Mouse (Mus musculus) testis, adult 2 months (tissue): ENCODE measurements around the gene Gm6583. TPM values are rescaled to one million over a fixed set of nuclear protein-coding genes. Genes with fewer than 3 reads are reported as not detected.

Experiments used
- H3K27ac ChIP-seq: fragments of 200-500 bp; 2 replicates; pipeline ENCODE4 v1.5.1; 2012; ENCODE audit warnings: low read depth, low read length; ENCODE audit not compliant: control insufficient read depth, insufficient read depth
- H3K27me3 ChIP-seq: fragments of 200-500 bp; 2 replicates; pipeline ENCODE4 v1.6.1; 2012; ENCODE audit warnings: mild to moderate bottlenecking, low read length, moderate library complexity; ENCODE audit not compliant: control insufficient read depth, insufficient read depth
- H3K36me3 ChIP-seq: fragments of 200-500 bp; 2 replicates; pipeline ENCODE4 v1.6.1; 2012; ENCODE audit warnings: mild to moderate bottlenecking, low read length; ENCODE audit not compliant: control insufficient read depth, insufficient read depth
- H3K4me1 ChIP-seq: fragments of 200-500 bp; 2 replicates; pipeline ENCODE4 v1.6.1; 2012; ENCODE audit warnings: low read length; ENCODE audit not compliant: control insufficient read depth, insufficient read depth
- H3K4me3 ChIP-seq: fragments of 200-500 bp; 2 replicates; pipeline ENCODE4 v1.5.1; 2012; ENCODE audit warnings: low read depth, mild to moderate bottlenecking, low read length, moderate library complexity, mixed read lengths; ENCODE audit not compliant: control insufficient read depth
- CTCF ChIP-seq: fragments of 200-500 bp; IDR thresholded peaks from 2 replicates; pipeline ENCODE4 v1.5.1; 2012; ENCODE audit warnings: low read depth, mild to moderate bottlenecking, inconsistent platforms, low read length, moderate library complexity; ENCODE audit not compliant: control insufficient read depth, insufficient read depth, insufficient replicate concordance
- POLR2A ChIP-seq: fragments of 200-500 bp; IDR thresholded peaks from 2 replicates; pipeline ENCODE4 v1.6.1; 2012; ENCODE audit warnings: low read depth, mild to moderate bottlenecking, inconsistent platforms, low read length, moderate library complexity; ENCODE audit not compliant: control insufficient read depth
- polyA plus RNA-seq: library from polyadenylated mRNA; depleted of rRNA; stranded (reverse); fragments of >200 nt; gene quantifications from 2 replicates; pipeline ENCODE4 v1.2.3, GENCODE M21; 2012

The Gm6583 gene
- polyA plus RNA-seq, 1 experiment, result 3.3 TPM

DNA sequence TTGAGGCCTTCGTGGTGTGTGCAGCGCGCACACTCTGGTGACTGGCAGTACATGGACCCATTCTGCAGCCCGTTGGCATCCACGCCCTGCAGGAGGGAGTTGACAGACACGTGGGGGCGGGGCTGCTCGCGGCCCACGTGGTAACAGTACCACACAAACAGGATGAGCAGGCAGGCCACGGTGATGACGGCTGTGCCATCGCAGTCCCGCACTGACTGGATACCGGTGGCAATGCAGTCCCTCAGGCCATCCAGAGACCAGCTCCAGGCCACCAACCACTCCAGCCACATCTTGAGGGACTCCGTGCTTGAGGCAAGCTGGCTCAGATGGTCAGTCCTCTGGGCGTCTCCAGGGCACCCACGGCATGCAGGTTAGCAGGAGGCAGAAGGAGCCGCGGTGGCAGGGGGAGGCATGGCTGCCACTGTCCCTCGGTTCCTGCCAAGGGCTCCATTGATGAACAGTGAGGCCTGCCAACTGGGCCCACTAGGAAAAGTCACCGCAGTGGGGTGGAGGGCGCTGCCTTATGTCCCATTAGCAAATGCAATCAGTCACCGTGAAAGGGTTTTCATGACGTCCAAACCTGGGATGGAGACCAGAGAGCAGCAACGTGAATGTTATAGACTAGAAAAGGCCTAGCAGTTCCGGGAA, 36.0 kb upstream of the Gm6583 start:
- Histone ChIP-seq H3K4me1 (peaks cover 13% of the 10 kb centered on the region), H3K4me3 (no peak overlapping the region), H3K27me3 (no peaks in the 10 kb centered on the region), H3K36me3 (no peaks in the 10 kb centered on the region), H3K27ac (no peak overlapping the region)
- no peak for TF ChIP-seq POLR2A
- no peak for TF ChIP-seq CTCF

DNA sequence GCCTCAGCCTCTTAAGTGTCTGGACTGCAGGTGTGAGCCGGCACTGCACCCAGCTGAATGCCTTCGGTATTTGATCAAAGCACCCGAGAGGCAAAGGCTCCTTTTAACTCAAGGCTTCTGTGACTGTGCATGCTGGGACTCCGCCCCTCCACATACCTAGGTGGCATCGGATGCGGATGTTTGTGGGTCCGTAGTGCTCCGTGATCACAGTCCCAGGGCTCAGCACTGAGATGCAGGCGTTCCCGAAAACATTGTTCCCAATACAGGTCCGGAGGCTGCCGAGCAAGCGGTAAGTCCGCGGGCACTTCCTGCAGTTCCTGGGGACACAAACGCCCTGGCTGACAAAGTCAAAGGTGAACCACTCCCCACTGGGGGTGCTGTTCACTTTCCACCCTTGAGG, 35.2 kb upstream of the Gm6583 start:
- Histone ChIP-seq H3K4me3 (no peak overlapping the region), H3K27ac (no peak overlapping the region), H3K36me3 (no peaks in the 10 kb centered on the region), H3K4me1 (peaks cover 12% of the 10 kb centered on the region), H3K27me3 (no peaks in the 10 kb centered on the region)
- TF ChIP-seq POLR2A (no peak), CTCF (no peak)

- TF ChIP-seq POLR2A, result no peak
- no peak for TF ChIP-seq CTCF
- Histone ChIP-seq H3K4me1 (peaks cover 3% of the 10 kb centered on the region), H3K27me3 (no peaks in the 10 kb centered on the region), H3K4me3 (no peak overlapping the region), H3K27ac (no peak overlapping the region), H3K36me3 (no peaks in the 10 kb centered on the region)
These were observed 33.5 kb upstream of the Gm6583 start for GRCm38 (mm10) chr5:112389352-112389751.

DNA sequence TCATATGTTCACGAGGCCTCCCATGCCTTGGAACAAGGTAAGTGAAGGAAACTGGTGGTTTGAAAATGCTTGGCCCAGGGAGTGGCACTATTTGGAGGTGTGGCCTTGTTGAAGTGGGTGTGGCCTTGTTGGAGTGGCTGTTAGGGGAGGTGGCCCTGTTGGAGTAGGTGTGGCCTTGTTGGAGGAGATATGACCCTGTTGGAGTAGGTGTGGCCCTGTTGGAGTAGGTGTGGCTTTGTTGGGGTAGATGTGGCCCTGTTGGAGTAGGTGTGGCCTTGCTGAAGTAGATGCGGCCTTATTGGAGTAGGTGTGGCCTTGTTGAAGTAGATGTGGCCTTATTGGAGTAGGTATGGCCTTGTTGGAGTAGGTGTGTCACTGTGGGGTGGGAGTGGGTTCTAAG, 30.1 kb upstream of the Gm6583 start:
- Histone ChIP-seq H3K4me1 (peaks cover 10% of the 10 kb centered on the region), H3K4me3 (no peak overlapping the region), H3K27me3 (no peaks in the 10 kb centered on the region), H3K27ac (no peak overlapping the region), H3K36me3 (no peaks in the 10 kb centered on the region)
- TF ChIP-seq POLR2A, result no peak
- TF ChIP-seq CTCF, result no peak

GRCm38 (mm10) chr5:112384805-112385472, 29.1 kb upstream of the Gm6583 start:
- no peaks in the 10 kb centered on the region for H3K27me3 ChIP-seq
- no peaks in the 10 kb centered on the region for H3K36me3 ChIP-seq
- TF ChIP-seq CTCF (no peak), POLR2A (no peak)

DNA sequence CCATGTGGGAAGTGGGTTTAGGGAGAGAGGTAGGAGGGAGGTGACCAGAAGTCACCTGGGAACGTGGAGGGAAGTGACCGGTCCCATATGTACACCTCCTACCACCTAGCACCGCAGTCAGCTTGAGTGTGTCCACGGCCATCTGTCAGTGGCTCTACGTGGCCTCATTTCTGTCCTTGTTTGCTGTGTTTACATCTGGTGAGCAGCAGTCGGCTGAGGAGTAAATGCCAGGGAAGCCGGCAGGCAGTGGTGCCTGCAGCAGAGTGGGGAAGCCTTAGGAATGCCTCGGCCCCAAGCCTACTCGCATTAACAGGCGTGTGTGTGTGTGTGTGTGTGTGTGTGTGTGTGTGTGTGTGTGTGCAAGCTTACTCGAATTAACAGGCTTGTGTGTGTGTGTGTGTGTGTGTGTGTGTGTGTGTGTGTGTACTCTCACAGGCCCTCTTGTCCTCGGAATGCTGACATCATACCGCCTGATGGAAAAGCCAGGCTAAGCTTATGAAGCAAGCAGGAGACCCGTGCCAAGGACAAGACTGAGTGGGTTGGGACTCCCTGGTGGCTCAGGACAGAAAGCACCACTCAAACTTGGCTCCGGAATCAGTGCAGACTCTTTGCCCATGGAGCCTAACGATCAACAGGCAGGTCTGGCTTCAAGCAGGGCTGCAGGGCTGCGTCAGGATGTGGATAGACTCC, 27.0 kb upstream of the Gm6583 start:
- no peaks in the 10 kb centered on the region for H3K27me3 ChIP-seq
- H3K4me1 ChIP-seq, result peaks cover 10% of the 10 kb centered on the region
- TF ChIP-seq CTCF (no peak), POLR2A (no peak)
- H3K27ac ChIP-seq, result no peak overlapping the region
- H3K4me3 ChIP-seq, result no peak overlapping the region
- H3K36me3 ChIP-seq, result no peaks in the 10 kb centered on the region

More at GRCm38 (mm10) chr5:112384805-112385472, 29.1 kb upstream of the Gm6583 start:
- peaks cover 10% of the 10 kb centered on the region for H3K4me1 ChIP-seq
- no peak overlapping the region for H3K4me3 ChIP-seq
- no peak overlapping the region for H3K27ac ChIP-seq

- Histone ChIP-seq H3K27ac (no peak overlapping the region; the same call in 1 of the 2 replicates), H3K36me3 (no peaks in the 10 kb centered on the region)
These were observed 26.2 kb upstream of the Gm6583 start for GRCm38 (mm10) chr5:112382042-112382441.

More at GRCm38 (mm10) chr5:112382042-112382441, 26.2 kb upstream of the Gm6583 start:
- Histone ChIP-seq H3K4me3 (no peak overlapping the region), H3K4me1 (peaks cover 10% of the 10 kb centered on the region), H3K27me3 (no peaks in the 10 kb centered on the region)
- TF ChIP-seq CTCF, result 0 out of 2 replicates have a peak, but pooled peaks have one; percentile 0
- no peak for TF ChIP-seq POLR2A
